Mouse (Mus musculus) ES-Bruce4 (cell line): ENCODE results near the gene Ly9.

Experiments used
- CTCF ChIP-seq: IDR thresholded peaks from one replicate; pipeline ENCODE4 v1.8.1; 2011; ENCODE audit warnings: low read depth, low read length
- EP300 ChIP-seq: IDR thresholded peaks from 2 replicates; pipeline ENCODE4 v1.6.1; 2011; ENCODE audit warnings: low read depth, low read length; ENCODE audit not compliant: insufficient read depth
- POLR2A ChIP-seq: IDR thresholded peaks from one replicate; pipeline ENCODE4 v1.8.1; 2011; ENCODE audit warnings: low read length; ENCODE audit not compliant: insufficient read depth

DNA sequence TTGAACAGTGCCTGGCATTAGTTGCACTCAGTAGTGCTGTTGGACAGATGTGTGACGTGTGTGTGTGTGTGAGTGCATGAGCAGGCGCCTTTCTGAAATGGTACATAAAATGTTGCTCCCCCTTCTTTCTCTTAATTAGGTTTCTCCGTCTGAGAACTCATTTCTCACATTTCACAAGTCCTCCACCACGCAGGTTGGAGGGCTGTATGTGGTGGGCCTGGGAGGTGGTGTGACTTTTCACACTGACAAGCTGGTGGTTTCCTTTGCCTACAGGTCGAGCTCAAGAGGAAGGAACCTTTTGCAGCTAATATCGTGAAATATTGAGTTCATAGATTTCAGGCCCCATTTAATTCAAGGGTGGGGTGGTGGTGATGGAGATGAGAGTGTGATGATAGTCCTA lies 22.0 kb upstream of the Ly9 start:
- TF ChIP-seq POLR2A: no peak
- TF ChIP-seq CTCF: no peak
- TF ChIP-seq EP300: no peak
